Mouse (Mus musculus) neural tube, embryonic 11.5 days (tissue): ENCODE measurements around the gene Grhpr. TPM values are rescaled to one million over a fixed set of nuclear protein-coding genes. Genes with fewer than 3 reads are reported as not detected.
"Not testable (repeated sequence)": the region's sequence is repeated elsewhere in the genome, so short reads cannot be mapped to it uniquely, and the experiment has no call there.

Experiments
- ATAC-seq: fragments of 200-750 bp; cut with Nextera tagmentation; 2 replicates; pipeline ENCODE4 v1.8.0; 2017; ENCODE audit warnings: moderate number of reproducible peaks, mild to moderate bottlenecking, moderate TSS enrichment, moderate library complexity; ENCODE audit not compliant: insufficient read depth, low FRiP score, low TSS enrichment
- DNase-seq: peaks from one replicate; pipeline ENCODE4 v3.0.0-alpha.2; 2015; ENCODE audit warnings: low spot score
- H3K27ac ChIP-seq: fragments of 300-500 bp; sonication (generic); 2 replicates; pipeline ENCODE4 v1.5.1; 2014; ENCODE audit warnings: low read depth, mild to moderate bottlenecking, low read length
- H3K27me3 ChIP-seq: fragments of 300-500 bp; sonication (generic); 2 replicates; pipeline ENCODE4 v1.6.1; 2014; ENCODE audit warnings: mild to moderate bottlenecking, low read length, mixed read lengths; ENCODE audit not compliant: control insufficient read depth, insufficient read depth
- H3K36me3 ChIP-seq: fragments of 300-500 bp; sonication (generic); 2 replicates; pipeline ENCODE4 v1.6.1; 2014; ENCODE audit warnings: mild to moderate bottlenecking, low read length, moderate library complexity, mixed read lengths; ENCODE audit not compliant: control insufficient read depth, insufficient read depth
- H3K4me1 ChIP-seq: fragments of 300-500 bp; sonication (generic); 2 replicates; pipeline ENCODE4 v1.6.1; 2014; ENCODE audit warnings: low read length, mixed read lengths; ENCODE audit not compliant: control insufficient read depth, insufficient read depth
- H3K4me2 ChIP-seq: fragments of 300-500 bp; sonication (generic); 2 replicates; pipeline ENCODE4 v1.6.1; 2014; ENCODE audit warnings: low read depth, mild to moderate bottlenecking, moderate library complexity
- H3K4me3 ChIP-seq: fragments of 300-500 bp; sonication (generic); 2 replicates; pipeline ENCODE4 v1.5.1; 2014; ENCODE audit warnings: low read depth, low read length
- H3K9ac ChIP-seq: fragments of 300-500 bp; sonication (generic); 2 replicates; pipeline ENCODE4 v1.6.1; 2014; ENCODE audit warnings: mild to moderate bottlenecking, low read length
- H3K9me3 ChIP-seq: fragments of 300-500 bp; sonication (generic); 2 replicates; pipeline ENCODE4 v1.6.1; 2016; ENCODE audit warnings: low read length; ENCODE audit not compliant: control insufficient read depth
- WGBS: fragments of 180-500 bp; shearing (Covaris S2); extraction: QIAGEN DNeasy Blood & Tissue Kit; methylation state at CpG from one replicate; pipeline ENCODE4 v1.1.7; 2014; 5-methylcytosine and 5-hydroxymethylcytosine counted together
- polyA plus RNA-seq: library from polyadenylated mRNA; unstranded; fragments of >200 nt; fragmentation: Nextera tagmentation; extraction: Ambion mirVana; gene quantifications from 2 replicates; pipeline ENCODE4 v1.2.1, GENCODE M21; 2014

The Grhpr gene
- polyA plus RNA-seq, 1 experiment from 2014 or later = 45.7 TPM

- Histone ChIP-seq H3K27ac (no peak overlapping the region), H3K4me3 (no peak overlapping the region), H3K9ac (no peak overlapping the region), H3K9me3 (no peaks in the 10 kb centered on the region), H3K4me1 (no peaks in the 10 kb centered on the region; the same call in 1 of the 2 replicates), H3K36me3 (no peaks in the 10 kb centered on the region), H3K27me3 (no peaks in the 10 kb centered on the region), H3K4me2 (no peak overlapping the region)
- 73% methylated on average over 5 of the region's 5 CpGs for WGBS
- ATAC-seq (no peak), DNase-seq (no peak)
Measured at GRCm38 (mm10) chr4:44978175-44978574, 3.0 kb upstream of the Grhpr start.

GRCm38 (mm10) chr4:44979794-44980338 lies 1.3 kb upstream of the Grhpr start:
- Histone ChIP-seq H3K27me3 (no peaks in the 10 kb centered on the region), H3K4me2 (no peak overlapping the region), H3K4me3 (no peak overlapping the region), H3K9me3 (no peaks in the 10 kb centered on the region), H3K36me3 (no peaks in the 10 kb centered on the region), H3K4me1 (no peaks in the 10 kb centered on the region; the same call in 1 of the 2 replicates), H3K9ac (no peak overlapping the region), H3K27ac (no peak overlapping the region)
- WGBS = 75% methylated on average over 7 of the region's 7 CpGs
- DNase-seq (no peak), ATAC-seq (no peak)

- H3K9ac ChIP-seq = peak overlapping the region; percentile 65
- no peaks in the 10 kb centered on the region; the same call in 1 of the 2 replicates for H3K4me1 ChIP-seq
- no peak overlapping the region for H3K27ac ChIP-seq
- H3K27me3 ChIP-seq = no peaks in the 10 kb centered on the region
- ATAC-seq = no peak
- peak overlapping the region; percentile 51 for H3K4me3 ChIP-seq
- WGBS = 24% methylated on average over 5 of the region's 5 CpGs
- peak overlapping the region; percentile 91 for H3K4me2 ChIP-seq
- no peaks in the 10 kb centered on the region for H3K9me3 ChIP-seq
- no peaks in the 10 kb centered on the region for H3K36me3 ChIP-seq
- DNase-seq = no peak
Measured at GRCm38 (mm10) chr4:44981974-44982287, 736 bp downstream of the Grhpr start.

GRCm38 (mm10) chr4:44982440-44983130 lies 1.4 kb downstream of the Grhpr start:
- Histone ChIP-seq H3K9ac (no peak overlapping the region; the same call in 1 of the 2 replicates), H3K4me2 (peak overlapping the region; percentile 91; the same call in 1 of the 2 replicates)
- 72% methylated on average over 11 of the region's 11 CpGs for WGBS

GRCm38 (mm10) chr4:44983131-44983740 lies 2.0 kb downstream of the Grhpr start:
- no peak overlapping the region for H3K27ac ChIP-seq
- DNase-seq = no peak
- H3K9me3 ChIP-seq = no peaks in the 10 kb centered on the region
- H3K27me3 ChIP-seq = no peaks in the 10 kb centered on the region
- no peak for ATAC-seq
- H3K36me3 ChIP-seq = no peaks in the 10 kb centered on the region; the same call in 1 of the 2 replicates
- H3K4me3 ChIP-seq = no peak overlapping the region
- no peak overlapping the region for H3K4me2 ChIP-seq
- H3K4me1 ChIP-seq = no peaks in the 10 kb centered on the region; the same call in 1 of the 2 replicates
- no peak overlapping the region for H3K9ac ChIP-seq
- 89% methylated on average over 10 of the region's 10 CpGs for WGBS

More at GRCm38 (mm10) chr4:44982440-44983130, 1.4 kb downstream of the Grhpr start:
- no peak for ATAC-seq
- no peaks in the 10 kb centered on the region for H3K27me3 ChIP-seq
- no peaks in the 10 kb centered on the region; the same call in 1 of the 2 replicates for H3K4me1 ChIP-seq
- no peak overlapping the region for H3K27ac ChIP-seq
- H3K4me3 ChIP-seq = no peak overlapping the region
- DNase-seq = no peak
- no peaks in the 10 kb centered on the region; the same call in 1 of the 2 replicates for H3K36me3 ChIP-seq
- H3K9me3 ChIP-seq = no peaks in the 10 kb centered on the region

- no peak for ATAC-seq
- 89% methylated on average over 5 of the region's 5 CpGs for WGBS
- Histone ChIP-seq H3K4me3 (no peak overlapping the region), H3K27me3 (no peaks in the 10 kb centered on the region), H3K36me3 (peaks cover 7% of the 10 kb centered on the region), H3K27ac (no peak overlapping the region), H3K9me3 (no peaks in the 10 kb centered on the region), H3K4me2 (no peak overlapping the region), H3K9ac (no peak overlapping the region), H3K4me1 (no peaks in the 10 kb centered on the region)
- DNase-seq = no peak
Measured at GRCm38 (mm10) chr4:44990560-44990959, 9.4 kb downstream of the Grhpr start.

DNA sequence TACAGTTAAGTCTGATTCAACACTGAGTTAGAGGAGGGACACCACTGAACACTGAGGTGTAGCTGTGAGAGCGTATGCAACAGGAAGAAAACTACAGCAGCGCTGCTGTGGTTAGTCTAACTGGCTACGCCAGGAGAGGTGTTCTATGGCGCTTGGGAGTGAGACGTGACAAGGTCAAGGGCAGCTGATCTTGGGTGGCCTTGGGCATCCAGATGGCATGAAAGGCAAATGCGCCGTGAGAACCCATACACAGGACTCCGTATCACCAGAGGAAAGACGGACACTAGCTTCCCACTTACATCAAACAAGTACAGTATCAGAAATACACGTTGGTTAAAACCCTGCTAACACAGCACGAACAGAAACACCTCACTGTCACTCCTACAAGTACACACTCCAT lies 11.1 kb downstream of the Grhpr start:
- not testable (repeated sequence) for DNase-seq, H3K4me3 ChIP-seq, H3K36me3 ChIP-seq, H3K27me3 ChIP-seq, H3K9me3 ChIP-seq, H3K4me1 ChIP-seq, ATAC-seq, H3K4me2 ChIP-seq, H3K27ac ChIP-seq, H3K9ac ChIP-seq
- 95% methylated on average over 11 of the region's 11 CpGs for WGBS

DNA sequence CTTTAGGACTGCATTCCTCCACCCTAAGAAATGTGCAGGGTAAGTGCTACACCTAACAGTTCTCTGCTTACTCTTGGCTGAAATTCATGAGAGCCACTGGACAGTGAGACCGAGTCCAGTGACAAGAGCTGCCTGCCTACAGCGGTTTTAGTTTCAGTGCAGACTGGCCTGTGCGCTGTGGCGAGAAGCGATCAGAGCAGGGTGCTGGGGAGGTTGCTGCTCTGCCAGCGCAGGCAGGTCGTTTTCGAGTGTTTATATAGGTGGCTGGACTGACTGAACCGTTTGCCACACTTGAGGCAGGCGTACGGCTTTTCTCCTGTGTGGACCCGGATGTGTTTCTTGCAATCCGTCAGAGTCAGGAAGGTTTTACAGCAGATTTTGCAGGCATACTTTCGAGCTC lies 12.0 kb downstream of the Grhpr start:
- H3K9ac ChIP-seq, H3K4me1 ChIP-seq, H3K27me3 ChIP-seq, H3K4me3 ChIP-seq, ATAC-seq, H3K9me3 ChIP-seq, H3K27ac ChIP-seq, H3K36me3 ChIP-seq, H3K4me2 ChIP-seq, DNase-seq: not testable (repeated sequence)
- WGBS = 83% methylated on average over 13 of the region's 14 CpGs

DNA sequence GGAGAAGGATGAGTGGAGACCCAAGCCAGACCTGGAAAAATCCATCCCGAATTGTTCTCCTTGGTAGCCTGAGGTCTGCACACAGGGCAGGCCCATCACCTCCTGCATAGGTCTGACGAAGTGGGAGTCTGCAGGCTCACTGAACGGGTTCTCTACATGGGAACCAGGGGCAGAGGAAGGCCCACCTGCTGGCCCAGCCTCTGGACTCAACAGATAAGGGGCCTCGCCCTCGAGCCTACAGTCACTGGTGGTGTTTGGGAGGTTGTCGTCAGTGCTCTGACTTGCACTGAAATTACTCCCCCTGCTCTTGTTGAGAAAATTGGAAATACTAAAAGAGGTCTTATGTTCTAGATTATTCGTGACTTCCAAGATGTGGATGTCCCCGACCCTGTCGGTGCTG lies 12.7 kb downstream of the Grhpr start:
- no peak for ATAC-seq
- DNase-seq = no peak

More for the DNA sequence above, 12.7 kb downstream of the Grhpr start:
- WGBS = 93% methylated on average over 9 of the region's 9 CpGs
- Histone ChIP-seq H3K4me2 (no peak overlapping the region), H3K27me3 (no peaks in the 10 kb centered on the region), H3K9ac (no peak overlapping the region), H3K36me3 (peaks cover 7% of the 10 kb centered on the region), H3K27ac (no peak overlapping the region), H3K9me3 (no peaks in the 10 kb centered on the region), H3K4me3 (no peak overlapping the region), H3K4me1 (no peaks in the 10 kb centered on the region)
